Mouse (Mus musculus): ENCODE measurements at regions not wholly inside any gene's neighbourhood (a gene's known extent, or its start where the extent isn't known, plus 50 kb on each side); places are given as distances from the start of the nearest gene placed in this dataset.

- no peak for DNase-seq (ENCODE audit: low read depth, low spot score)
Observed at GRCm38 (mm10) chr3:104712711-104713110, 68.1 kb upstream of the Ppm1j start.

- peak; percentile 62 for DNase-seq (ENCODE audit: low read depth, low spot score)
Observed at GRCm38 (mm10) chr3:104713836-104714631, 66.8 kb upstream of the Ppm1j start.

DNA sequence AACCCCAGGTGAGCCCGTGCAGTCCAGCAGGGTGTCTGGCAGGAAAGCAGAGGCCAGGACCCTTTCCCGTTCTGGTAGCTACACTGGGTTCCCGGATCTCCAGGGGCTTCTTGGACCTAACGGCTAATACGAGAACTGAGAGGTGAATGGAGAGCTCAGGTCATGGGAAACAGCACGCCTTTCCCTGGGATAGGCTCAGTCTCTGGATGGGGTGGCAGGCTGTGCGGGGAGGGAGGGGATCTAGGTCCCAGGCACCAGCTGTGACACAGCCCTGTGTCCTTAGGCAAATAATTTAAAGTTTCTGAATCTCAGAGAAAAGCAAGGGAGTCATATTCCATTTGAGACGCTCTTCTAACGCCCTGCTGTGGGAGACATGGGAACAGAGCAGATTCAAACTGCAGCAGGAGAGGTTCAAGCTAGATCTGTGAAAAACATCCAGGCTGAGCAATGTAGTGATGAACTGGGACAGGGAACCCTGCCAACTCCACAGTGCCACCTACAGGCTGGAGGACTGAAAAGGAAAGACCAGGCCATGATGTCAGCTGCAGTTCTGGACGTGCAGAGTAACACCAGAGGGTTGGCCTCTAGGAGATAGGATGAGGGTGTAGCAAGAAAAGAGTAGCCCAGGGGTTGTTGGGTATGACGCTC lies 66.1 kb upstream of the Ppm1j start:
- DNase-seq (ENCODE audit: low read depth, low spot score) = peak; percentile 18
